Mouse (Mus musculus): ENCODE results near the gene Eloa.

GRCm38 (mm10) chr4:136056030-136056429 is 34.5 kb upstream of the Eloa start:
- no peak for TF ChIP-seq POLR2A (IDR thresholded peaks at IDR 0.05; ENCODE audit: low read depth, low read length)
- no peak for TF ChIP-seq CTCF (IDR thresholded peaks at IDR 0.05; ENCODE audit: borderline replicate concordance, insufficient read depth, low read length)
